Mouse (Mus musculus) megakaryocyte, embryonic 14.5 days (primary cell): ENCODE measurements around the gene Slx1b. TPM values are rescaled to one million over a fixed set of nuclear protein-coding genes. Genes with fewer than 3 reads are reported as not detected.
A peak's percentile ranks its signal among the peaks of the same experiment; 100 is the strongest.
"Not testable (repeated sequence)": the region's sequence is repeated elsewhere in the genome, so short reads cannot be mapped to it uniquely, and the experiment has no call there.

Source experiments
- H3K27me3 ChIP-seq: replicated peaks from 2 replicates; pipeline ENCODE3; 2012; ENCODE audit warnings: inconsistent platforms
- H3K36me3 ChIP-seq: replicated peaks from 2 replicates; pipeline ENCODE3; 2012; ENCODE audit warnings: low read length, inconsistent platforms, mixed read lengths
- H3K4me1 ChIP-seq: 2 replicates; pipeline ENCODE4 v1.6.1; 2012; ENCODE audit warnings: inconsistent platforms
- H3K4me3 ChIP-seq: replicated peaks from 2 replicates; pipeline ENCODE3; 2012; ENCODE audit warnings: moderate library complexity, mild to moderate bottlenecking, inconsistent platforms
- H3K9me3 ChIP-seq: 2 replicates; pipeline ENCODE4 v1.6.1; 2012; ENCODE audit warnings: inconsistent platforms
- FLI1 ChIP-seq: IDR thresholded peaks from 2 replicates; pipeline ENCODE4 v1.6.1; 2012; ENCODE audit warnings: low read length, inconsistent platforms, mixed read lengths
- GATA1 ChIP-seq: IDR thresholded peaks from 3 replicates; pipeline ENCODE4 v1.6.1; 2012; ENCODE audit warnings: mixed read lengths, low read length, inconsistent platforms, borderline replicate concordance
- polyA plus RNA-seq: library from polyadenylated mRNA; stranded (reverse); fragments of >175 nt; gene quantifications from 2 replicates; pipeline ENCODE4 v1.2.3, GENCODE M21; 2012; ENCODE audit warnings: low replicate concordance; ENCODE audit not compliant: insufficient read depth

Slx1b gene
- polyA plus RNA-seq, 1 experiment = 7.3 TPM

- Histone ChIP-seq H3K4me3 (no peak overlapping the region), H3K4me1 (peaks cover 72% of the 10 kb centered on the region), H3K36me3 (peaks cover 41% of the 10 kb centered on the region), H3K27me3 (no peaks in the 10 kb centered on the region), H3K9me3 (no peaks in the 10 kb centered on the region)
- TF ChIP-seq FLI1 = no peak
- TF ChIP-seq GATA1 = no peak
These were observed 35.8 kb downstream of the Slx1b start for GRCm38 (mm10) chr7:126659771-126660170.

- Histone ChIP-seq H3K27me3 (no peaks in the 10 kb centered on the region), H3K4me3 (no peak overlapping the region), H3K9me3 (no peaks in the 10 kb centered on the region), H3K36me3 (peaks cover 19% of the 10 kb centered on the region), H3K4me1 (peaks cover 73% of the 10 kb centered on the region)
- TF ChIP-seq FLI1 (no peak), GATA1 (no peak)
These were observed 38.1 kb downstream of the Slx1b start for GRCm38 (mm10) chr7:126657522-126657921.

- H3K9me3 ChIP-seq = no peaks in the 10 kb centered on the region
- no peaks in the 10 kb centered on the region for H3K27me3 ChIP-seq
- peak overlapping the region; percentile 60 for H3K4me3 ChIP-seq
- TF ChIP-seq GATA1 = no peak; the same call in 2 of the 3 replicates
- 0 out of 2 replicates have a peak, but pooled peaks have one; percentile 36 for TF ChIP-seq FLI1
- peaks cover 80% of the 10 kb centered on the region for H3K4me1 ChIP-seq
- H3K36me3 ChIP-seq = peaks cover 4% of the 10 kb centered on the region
These were observed 39.9 kb downstream of the Slx1b start for GRCm38 (mm10) chr7:126655695-126656094.

- TF ChIP-seq FLI1 (no peak), GATA1 (no peak)
- no peaks in the 10 kb centered on the region for H3K27me3 ChIP-seq
- H3K9me3 ChIP-seq = no peaks in the 10 kb centered on the region
- no peak overlapping the region for H3K4me3 ChIP-seq
- H3K4me1 ChIP-seq = peaks cover 90% of the 10 kb centered on the region
- peaks cover 2% of the 10 kb centered on the region for H3K36me3 ChIP-seq
These were observed 41.6 kb downstream of the Slx1b start for GRCm38 (mm10) chr7:126653991-126654390.

- peaks cover 88% of the 10 kb centered on the region for H3K4me1 ChIP-seq
- no peaks in the 10 kb centered on the region for H3K27me3 ChIP-seq
- H3K9me3 ChIP-seq = no peaks in the 10 kb centered on the region
- no peak for TF ChIP-seq GATA1
- H3K36me3 ChIP-seq = no peaks in the 10 kb centered on the region
- no peak overlapping the region for H3K4me3 ChIP-seq
These were observed 44.7 kb downstream of the Slx1b start for GRCm38 (mm10) chr7:126650852-126651251.

- peaks cover 90% of the 10 kb centered on the region for H3K4me1 ChIP-seq
These were observed 46.1 kb downstream of the Slx1b start, which contains the start of gene Sgf29 for GRCm38 (mm10) chr7:126649231-126650051. TSS of gene Sgf29 (plus strand) at chr7:126649309.

GRCm38 (mm10) chr7:126648486-126648885, 47.1 kb downstream of the Slx1b start:
- no peaks in the 10 kb centered on the region for H3K9me3 ChIP-seq
- H3K4me1 ChIP-seq = peaks cover 90% of the 10 kb centered on the region
- H3K27me3 ChIP-seq = no peaks in the 10 kb centered on the region
- H3K36me3 ChIP-seq = peaks cover 8% of the 10 kb centered on the region
- peak overlapping the region; percentile 99 for H3K4me3 ChIP-seq
- TF ChIP-seq FLI1 (no peak), GATA1 (no peak)

More at GRCm38 (mm10) chr7:126649231-126650051, 46.1 kb downstream of the Slx1b start, which contains the start of gene Sgf29:
- Histone ChIP-seq H3K27me3 (no peaks in the 10 kb centered on the region), H3K4me3 (peak within 1 kb of the TSS; percentile 99), H3K36me3 (no peaks in the 10 kb centered on the region), H3K9me3 (no peaks in the 10 kb centered on the region)
- TF ChIP-seq FLI1 (no peak), GATA1 (no peak)

GRCm38 (mm10) chr7:126645708-126646107, 49.9 kb downstream of the Slx1b start:
- H3K4me1 ChIP-seq = peaks cover 81% of the 10 kb centered on the region
- H3K4me3 ChIP-seq = no peak overlapping the region
- no peaks in the 10 kb centered on the region for H3K9me3 ChIP-seq
- no peak for TF ChIP-seq GATA1
- TF ChIP-seq FLI1 = no peak
- H3K36me3 ChIP-seq = peaks cover 12% of the 10 kb centered on the region
- H3K27me3 ChIP-seq = no peaks in the 10 kb centered on the region

- H3K4me3 ChIP-seq = no peak overlapping the region
- no peaks in the 10 kb centered on the region for H3K27me3 ChIP-seq
- no peak for TF ChIP-seq FLI1
- no peak for TF ChIP-seq GATA1
- peaks cover 18% of the 10 kb centered on the region for H3K36me3 ChIP-seq
- H3K4me1 ChIP-seq = peaks cover 73% of the 10 kb centered on the region
- H3K9me3 ChIP-seq = no peaks in the 10 kb centered on the region
These were observed 50.7 kb downstream of the Slx1b start for GRCm38 (mm10) chr7:126644914-126645313.

- TF ChIP-seq GATA1 = no peak
- no peak for TF ChIP-seq FLI1
- Histone ChIP-seq H3K4me1 (peaks cover 69% of the 10 kb centered on the region), H3K4me3 (no peak overlapping the region), H3K27me3 (no peaks in the 10 kb centered on the region), H3K36me3 (peaks cover 24% of the 10 kb centered on the region), H3K9me3 (no peaks in the 10 kb centered on the region)
These were observed 51.2 kb downstream of the Slx1b start for GRCm38 (mm10) chr7:126644345-126644744.

- H3K9me3 ChIP-seq, H3K4me3 ChIP-seq, H3K27me3 ChIP-seq: not testable (repeated sequence)
- peaks cover 33% of the 10 kb centered on the region for H3K36me3 ChIP-seq
- peaks cover 65% of the 10 kb centered on the region for H3K4me1 ChIP-seq
These were observed 52.4 kb downstream of the Slx1b start for GRCm38 (mm10) chr7:126643244-126643617.
